Mouse (Mus musculus): ENCODE measurements around the gene Orm1.
"Not testable (repeated sequence)": the region's sequence is repeated elsewhere in the genome, so short reads cannot be mapped to it uniquely, and the experiment has no call there.

Gene Orm1

GRCm38 (mm10) chr4:63344295-63344694 is at the start of gene Orm1:
Gene Orm1, plus strand, starts transcription at chr4:63344560.
- no peak for DNase-seq

- DNase-seq: no peak
Measured at GRCm38 (mm10) chr4:63295641-63296040, 48.7 kb upstream of the Orm1 start.

- no peak for DNase-seq
Measured at GRCm38 (mm10) chr4:63296263-63296662, 48.1 kb upstream of the Orm1 start.

- no peak for DNase-seq
Measured at GRCm38 (mm10) chr4:63296876-63297275, 47.5 kb upstream of the Orm1 start.

- no peak for DNase-seq
Measured at GRCm38 (mm10) chr4:63298191-63298590, 46.2 kb upstream of the Orm1 start.

GRCm38 (mm10) chr4:63302641-63303040 is 41.7 kb upstream of the Orm1 start:
- no peak for DNase-seq

- peak; percentile 80 for DNase-seq
Measured at GRCm38 (mm10) chr4:63307175-63308062, 36.9 kb upstream of the Orm1 start.

GRCm38 (mm10) chr4:63308316-63308715 is 36.0 kb upstream of the Orm1 start:
- no peak for DNase-seq

GRCm38 (mm10) chr4:63310247-63310855 is 34.0 kb upstream of the Orm1 start:
- DNase-seq: no peak

GRCm38 (mm10) chr4:63311426-63311825 is 32.9 kb upstream of the Orm1 start:
- no peak for DNase-seq

- no peak for DNase-seq
Measured at GRCm38 (mm10) chr4:63314063-63314462, 30.3 kb upstream of the Orm1 start.

GRCm38 (mm10) chr4:63316076-63316746 is 28.1 kb upstream of the Orm1 start:
- no peak for DNase-seq

- DNase-seq: not testable (repeated sequence)
Measured at GRCm38 (mm10) chr4:63319566-63319965, 24.8 kb upstream of the Orm1 start.

- DNase-seq: no peak
Measured at GRCm38 (mm10) chr4:63323275-63323815, 21.0 kb upstream of the Orm1 start.

GRCm38 (mm10) chr4:63333403-63333802 is 11.0 kb upstream of the Orm1 start:
- DNase-seq: no peak

GRCm38 (mm10) chr4:63338414-63339076 is 5.8 kb upstream of the Orm1 start:
- no peak for DNase-seq

GRCm38 (mm10) chr4:63342491-63342890 is 1.9 kb upstream of the Orm1 start:
- no peak for DNase-seq

GRCm38 (mm10) chr4:63343608-63344007 is 752 bp upstream of the Orm1 start:
- no peak for DNase-seq

- DNase-seq: no peak
Measured at GRCm38 (mm10) chr4:63345261-63345660, 901 bp downstream of the Orm1 start.

GRCm38 (mm10) chr4:63346659-63347058 is 2.3 kb downstream of the Orm1 start:
- DNase-seq: no peak

- DNase-seq: no peak
Measured at GRCm38 (mm10) chr4:63348524-63348923, 4.2 kb downstream of the Orm1 start.

GRCm38 (mm10) chr4:63355877-63356665 is 11.7 kb downstream of the Orm1 start, which contains the start of gene Orm3:
Gene Orm3, plus strand, starts transcription at chr4:63356162.
- DNase-seq: no peak

Data from right cerebral cortex, postnatal 25 days (tissue).